Mouse (Mus musculus) urinary bladder, adult 2 months (tissue): ENCODE results near the gene Sec24c. TPM values are rescaled to one million over a fixed set of nuclear protein-coding genes. Genes with fewer than 3 reads are reported as not detected.

Source experiments
- DNase-seq: peaks from one replicate; pipeline ENCODE4 v3.0.0; 2022; ENCODE audit warnings: low spot score
- polyA plus RNA-seq: library from polyadenylated mRNA; depleted of rRNA; stranded (reverse); fragments of >200 nt; gene quantifications from 2 replicates; pipeline ENCODE4 v1.2.3, GENCODE M21; 2012; rRNA removed

Gene Sec24c
- polyA plus RNA-seq, 1 experiment, result 90.1 TPM

GRCm38 (mm10) chr14:20735052-20735451, 60.9 kb downstream of the Sec24c start:
- DNase-seq, result no peak

GRCm38 (mm10) chr14:20735892-20736390, 61.8 kb downstream of the Sec24c start:
- DNase-seq, result no peak

GRCm38 (mm10) chr14:20737306-20737705, 63.2 kb downstream of the Sec24c start:
- DNase-seq, result no peak

GRCm38 (mm10) chr14:20738511-20738910, 64.4 kb downstream of the Sec24c start:
- DNase-seq, result no peak

- no peak for DNase-seq
Measured at GRCm38 (mm10) chr14:20741301-20741700, 67.2 kb downstream of the Sec24c start.

GRCm38 (mm10) chr14:20743614-20744013, 69.5 kb downstream of the Sec24c start:
- no peak for DNase-seq

Other genes with a start within 250 kb of the Sec24c start
- 0.21 and 0.40 TPM in 2 replicates for gene Cfap70, start 222.1 kb upstream of the Sec24c start, polyA plus RNA-seq
- 136 and 140 TPM in 2 replicates for gene Anxa7, start 194.2 kb upstream of the Sec24c start, polyA plus RNA-seq
- 0.87 and 1.3 TPM in 2 replicates for gene Mss51, start 177.4 kb upstream of the Sec24c start, polyA plus RNA-seq
- 53.9 and 62.1 TPM in 2 replicates for gene Ppp3cb, start 127.7 kb upstream of the Sec24c start, polyA plus RNA-seq
- gene Usp54, start 33.2 kb upstream of the Sec24c start, polyA plus RNA-seq, result 16.0 and 16.9 TPM in 2 replicates
- 0.08 and 0.12 TPM in 2 replicates for gene Myoz1, start 17.8 kb upstream of the Sec24c start, polyA plus RNA-seq
- gene Synpo2l, start 6.0 kb upstream of the Sec24c start, polyA plus RNA-seq, result 0.10 and 0.25 TPM in 2 replicates
- 17.1 and 17.2 TPM in 2 replicates for gene Fut11, start 20.7 kb downstream of the Sec24c start, polyA plus RNA-seq
- 90.7 and 97.2 TPM in 2 replicates for gene Chchd1, start 28.7 kb downstream of the Sec24c start, polyA plus RNA-seq
- gene Zswim8, start 33.2 kb downstream of the Sec24c start, polyA plus RNA-seq, result 120 and 121 TPM in 2 replicates
- 33.1 and 36.6 TPM in 2 replicates for gene Ndst2, start 60.3 kb downstream of the Sec24c start, polyA plus RNA-seq
- gene Camk2g, start 119.8 kb downstream of the Sec24c start, polyA plus RNA-seq, result 134 and 139 TPM in 2 replicates
- 73.2 and 80.6 TPM in 2 replicates for gene Plau, start 162.4 kb downstream of the Sec24c start, polyA plus RNA-seq